Mouse (Mus musculus) C2C12 (cell line): Measurements from ENCODE around the gene Pcbd2. TPM values are rescaled to one million over a fixed set of nuclear protein-coding genes. Genes with fewer than 3 reads are reported as not detected.

ENCODE experiments used
- H3K27me3 ChIP-seq: one replicate; pipeline ENCODE4 v1.6.1; 2011; ENCODE audit not compliant: control insufficient read depth, insufficient read depth, insufficient read length
- H3K36me3 ChIP-seq: one replicate; pipeline ENCODE4 v1.6.1; 2011; ENCODE audit not compliant: control insufficient read depth, insufficient read depth
- H3K4me3 ChIP-seq: one replicate; pipeline ENCODE4 v1.5.1; 2011; ENCODE audit warnings: mild to moderate bottlenecking, control low read depth; ENCODE audit not compliant: poor library complexity, insufficient read depth, severe bottlenecking
- H3K79me2 ChIP-seq: one replicate; pipeline ENCODE4 v1.6.1; 2011; ENCODE audit not compliant: control insufficient read depth, insufficient read depth
- H3K79me3 ChIP-seq: one replicate; pipeline ENCODE4 v1.6.1; 2011; ENCODE audit warnings: low read depth, control low read depth
- H3ac ChIP-seq: one replicate; pipeline ENCODE3; 2011; ENCODE audit warnings: low read depth; ENCODE audit not compliant: control insufficient read depth, insufficient read length
- CEBPB ChIP-seq: IDR thresholded peaks from one replicate; pipeline ENCODE4 v1.6.1; 2011; ENCODE audit warnings: low read depth, mild to moderate bottlenecking, control low read depth, moderate library complexity
- CTCF ChIP-seq: IDR thresholded peaks from one replicate; pipeline ENCODE4 v1.5.1; 2011; ENCODE audit not compliant: control insufficient read depth, insufficient read depth, insufficient read length
- FOSL1 ChIP-seq: IDR thresholded peaks from one replicate; pipeline ENCODE4 v1.8.0; 2011; ENCODE audit warnings: mild to moderate bottlenecking, low read length; ENCODE audit not compliant: poor library complexity, insufficient read depth, severe bottlenecking
- MAX ChIP-seq: IDR thresholded peaks from one replicate; pipeline ENCODE4 v1.6.1; 2011; ENCODE audit warnings: mild to moderate bottlenecking, control low read depth
- MYOD1 ChIP-seq: IDR thresholded peaks from one replicate; pipeline ENCODE4 v1.6.1; 2011; ENCODE audit warnings: low read depth; ENCODE audit not compliant: control insufficient read depth, insufficient read length
- MYOG ChIP-seq: IDR thresholded peaks from one replicate; pipeline ENCODE4 v1.6.1; 2011; ENCODE audit not compliant: control insufficient read depth, insufficient read length; ENCODE audit errors: extremely low read depth
- USF1 ChIP-seq: IDR thresholded peaks from one replicate; pipeline ENCODE4 v1.6.1; 2011; ENCODE audit warnings: low read depth, mild to moderate bottlenecking, control low read depth, moderate library complexity
- polyA plus RNA-seq: library from polyadenylated mRNA; unstranded; fragments of >200 nt; fragmentation: generic; extraction: Trizol; gene quantifications from one replicate; pipeline ENCODE4 v1.2.1, GENCODE M21; 2012; ENCODE audit warnings: missing spikeins

Pcbd2 gene
- polyA plus RNA-seq, 1 experiment = 41.0 TPM

- Histone ChIP-seq H3K27me3 (peaks cover 38% of the 10 kb centered on the region), H3K4me3 (no peak overlapping the region), H3K79me3 (no peaks in the 10 kb centered on the region), H3K36me3 (no peaks in the 10 kb centered on the region), H3K79me2 (no peaks in the 10 kb centered on the region), H3ac (no peak overlapping the region)
- TF ChIP-seq MYOD1 (no peak), CTCF (no peak), MAX (no peak), MYOG (no peak), FOSL1 (no peak), USF1 (no peak), CEBPB (no peak)
Observed at GRCm38 (mm10) chr13:55810947-55811346, 83.8 kb downstream of the Pcbd2 start.

GRCm38 (mm10) chr13:55813490-55814016 is 86.4 kb downstream of the Pcbd2 start:
- Histone ChIP-seq H3K27me3 (peaks cover 31% of the 10 kb centered on the region), H3K4me3 (no peak overlapping the region), H3K79me2 (no peaks in the 10 kb centered on the region), H3K79me3 (no peaks in the 10 kb centered on the region), H3ac (no peak overlapping the region), H3K36me3 (no peaks in the 10 kb centered on the region)
- TF ChIP-seq FOSL1 (no peak), MYOG (no peak)

GRCm38 (mm10) chr13:55814834-55815233 is 87.7 kb downstream of the Pcbd2 start:
- H3ac ChIP-seq = no peak overlapping the region
- TF ChIP-seq FOSL1 (no peak), MAX (no peak), CEBPB (no peak), MYOG (no peak), USF1 (no peak), MYOD1 (no peak), CTCF (no peak)
- H3K27me3 ChIP-seq = peaks cover 26% of the 10 kb centered on the region
- H3K4me3 ChIP-seq = no peak overlapping the region
- H3K36me3 ChIP-seq = no peaks in the 10 kb centered on the region
- no peaks in the 10 kb centered on the region for H3K79me3 ChIP-seq
- H3K79me2 ChIP-seq = no peaks in the 10 kb centered on the region

- Histone ChIP-seq H3K4me3 (no peak overlapping the region), H3K79me3 (no peaks in the 10 kb centered on the region), H3K27me3 (peaks cover 54% of the 10 kb centered on the region), H3K79me2 (no peaks in the 10 kb centered on the region), H3K36me3 (no peaks in the 10 kb centered on the region), H3ac (no peak overlapping the region)
- TF ChIP-seq CEBPB = no peak
- no peak for TF ChIP-seq MAX
- no peak for TF ChIP-seq CTCF
- TF ChIP-seq FOSL1 = no peak
- TF ChIP-seq USF1 = no peak
- TF ChIP-seq MYOD1 = no peak
Observed at GRCm38 (mm10) chr13:55822499-55822898, 95.3 kb downstream of the Pcbd2 start.

GRCm38 (mm10) chr13:55824151-55824945 is 97.2 kb downstream of the Pcbd2 start:
- peaks cover 71% of the 10 kb centered on the region for H3K27me3 ChIP-seq
- H3K4me3 ChIP-seq = no peak overlapping the region
- TF ChIP-seq CEBPB (no peak), MAX (no peak)

DNA sequence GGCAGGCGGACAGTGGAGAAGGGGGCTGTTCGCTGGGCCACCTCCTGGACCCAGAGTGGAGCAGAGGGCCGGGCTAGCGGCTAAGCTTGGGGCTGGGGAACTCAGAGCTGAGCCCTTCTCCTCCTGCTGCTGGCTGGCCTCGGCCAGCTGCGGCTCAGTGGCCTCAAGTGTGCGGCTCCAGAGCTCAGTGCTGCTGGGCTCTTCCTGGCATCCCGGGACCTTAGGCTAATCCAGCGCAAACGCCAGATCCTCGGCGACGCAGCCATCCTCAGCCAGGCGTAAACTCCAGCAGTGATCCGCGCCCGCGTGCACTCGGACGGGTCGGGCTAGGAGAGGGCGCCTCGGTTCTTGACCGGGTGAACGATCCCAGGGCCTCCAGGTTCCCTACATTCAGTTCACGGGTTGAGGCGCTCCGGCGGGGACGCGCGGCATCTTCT is 98.1 kb downstream of the Pcbd2 start:
- Histone ChIP-seq H3K79me2 (no peaks in the 10 kb centered on the region), H3ac (no peak overlapping the region), H3K4me3 (no peak overlapping the region), H3K36me3 (no peaks in the 10 kb centered on the region), H3K79me3 (no peaks in the 10 kb centered on the region), H3K27me3 (peaks cover 76% of the 10 kb centered on the region)
- TF ChIP-seq FOSL1 (no peak), USF1 (no peak), CTCF (no peak), MYOG (no peak), MAX (no peak), MYOD1 (no peak), CEBPB (no peak)

More at GRCm38 (mm10) chr13:55824151-55824945, 97.2 kb downstream of the Pcbd2 start:
- no peaks in the 10 kb centered on the region for H3K36me3 ChIP-seq
- no peaks in the 10 kb centered on the region for H3K79me3 ChIP-seq
- H3ac ChIP-seq = no peak overlapping the region
- no peaks in the 10 kb centered on the region for H3K79me2 ChIP-seq
